Mouse (Mus musculus) ES-E14 (cell line): ENCODE results near the gene Gramd1b. TPM values are rescaled to one million over a fixed set of nuclear protein-coding genes. Genes with fewer than 3 reads are reported as not detected.

Experiments used
- DNase-seq: peaks from one replicate; pipeline ENCODE4 v3.0.0-alpha.2; 2013; ENCODE audit warnings: low read depth, low spot score
- H3K27ac ChIP-seq: 2 replicates; pipeline ENCODE4 v1.5.1; 2012; ENCODE audit warnings: low read depth, mild to moderate bottlenecking, low read length, moderate library complexity, mixed read lengths; ENCODE audit not compliant: poor library complexity, insufficient read depth, severe bottlenecking
- H3K36me3 ChIP-seq: 2 replicates; pipeline ENCODE4 v1.6.1; 2012; ENCODE audit warnings: mild to moderate bottlenecking, low read length, moderate library complexity, mixed read lengths; ENCODE audit not compliant: control insufficient read depth, poor library complexity, insufficient read depth, severe bottlenecking
- H3K4me1 ChIP-seq, 2 experiments: fragments of 150-350 bp in 1 of 2; sonication (generic) in 1 of 2; 2 replicates each; pipeline ENCODE4 v1.6.1; 2012; ENCODE audit warnings: low read length in 2 of 2, mild to moderate bottlenecking in 1 of 2, mixed read lengths in 1 of 2; ENCODE audit not compliant: control insufficient read depth in 2 of 2, insufficient read depth in 2 of 2, poor library complexity in 1 of 2
- H3K4me3 ChIP-seq, 2 experiments: fragments of 150-350 bp in 1 of 2; sonication (generic) in 1 of 2; 2 replicates each; pipeline ENCODE4 v1.5.1; 2012; ENCODE audit warnings: low read length in 2 of 2, low read depth in 1 of 2, mild to moderate bottlenecking in 1 of 2, mixed read lengths in 1 of 2; ENCODE audit not compliant: insufficient read depth in 1 of 2, poor library complexity in 1 of 2, severe bottlenecking in 1 of 2
- H3K9ac ChIP-seq: 2 replicates; pipeline ENCODE4 v1.6.1; 2012; ENCODE audit warnings: low read depth, mild to moderate bottlenecking, low read length, mixed read lengths; ENCODE audit not compliant: poor library complexity, insufficient read depth, severe bottlenecking
- H3K9me3 ChIP-seq: fragments of 150-350 bp; sonication (generic); 2 replicates; pipeline ENCODE4 v1.6.1; 2012; ENCODE audit warnings: low read depth, mild to moderate bottlenecking, low read length; ENCODE audit not compliant: control insufficient read depth, insufficient read depth
- CHD2 ChIP-seq: IDR thresholded peaks from 2 replicates; pipeline ENCODE4 v1.6.1; 2014; ENCODE audit warnings: mild to moderate bottlenecking, low read depth, low read length, inconsistent platforms
- HCFC1 ChIP-seq: IDR thresholded peaks from 2 replicates; pipeline ENCODE4 v1.6.1; 2012; ENCODE audit warnings: low read length, inconsistent platforms, borderline replicate concordance; ENCODE audit not compliant: insufficient read depth
- MAFK ChIP-seq: IDR thresholded peaks from 2 replicates; pipeline ENCODE4 v1.6.1; 2014; ENCODE audit warnings: mild to moderate bottlenecking, low read depth, low read length, inconsistent platforms; ENCODE audit not compliant: insufficient read depth
- ZC3H11A ChIP-seq: IDR thresholded peaks from 2 replicates; pipeline ENCODE4 v1.6.1; 2012; ENCODE audit warnings: low read depth, mild to moderate bottlenecking, inconsistent platforms, low read length, borderline replicate concordance
- ZNF384 ChIP-seq: IDR thresholded peaks from 2 replicates; pipeline ENCODE4 v1.6.1; 2012; ENCODE audit warnings: low read depth, low read length, inconsistent platforms
- in situ Hi-C, 2 experiments: fragments of 600-800 bp; cut with MboI; formaldehyde crosslinking; loops; one replicate each; pipeline ENCODE4 v1.15.1; 2025; ENCODE audit warnings: low sequenced_read_pairs in 2 of 2, inconsistent platforms in 1 of 2; ENCODE audit not compliant: unreplicated experiment in 2 of 2
- total RNA-seq: library from RNA; depleted of rRNA; stranded (reverse); fragments of 300-350 nt; gene quantifications from 2 replicates; pipeline ENCODE4 v1.2.3, GENCODE M21; 2012

Gene Gramd1b
- total RNA-seq, 1 experiment = 24.1 TPM

- TF ChIP-seq CHD2 (no peak), ZNF384 (no peak), MAFK (no peak), HCFC1 (no peak), ZC3H11A (no peak)
- Histone ChIP-seq H3K9ac (no peak overlapping the region), H3K36me3 (no peaks in the 10 kb centered on the region), H3K9me3 (no peaks in the 10 kb centered on the region), H3K4me3 (peak overlapping the region in 1 of 2 experiments; percentile 75; a peak in 1 of 4 replicates), H3K4me1 (peaks cover 0 to 7% of the 10 kb centered on the region in 2 experiments; a peak in 1 of 4 replicates), H3K27ac (no peak overlapping the region)
- in situ Hi-C loops = no loop called here
- DNase-seq = no peak
Observed at GRCm38 (mm10) chr9:40268040-40268747, 263.0 kb downstream of the Gramd1b start.

GRCm38 (mm10) chr9:40263874-40264273, 267.3 kb downstream of the Gramd1b start:
- peaks cover 0 to 5% of the 10 kb centered on the region in 2 experiments; a peak in 1 of 4 replicates for H3K4me1 ChIP-seq
- no peak for DNase-seq
- in situ Hi-C loops = no loop called here
- no peaks in the 10 kb centered on the region for H3K36me3 ChIP-seq
- no peaks in the 10 kb centered on the region for H3K9me3 ChIP-seq
- TF ChIP-seq MAFK (no peak), ZNF384 (no peak), CHD2 (no peak), ZC3H11A (no peak), HCFC1 (no peak)
- no peak overlapping the region for H3K27ac ChIP-seq
- H3K4me3 ChIP-seq = no peak overlapping the region
- no peak overlapping the region for H3K9ac ChIP-seq

- no peak for DNase-seq
- H3K4me3 ChIP-seq = no peak overlapping the region
- TF ChIP-seq HCFC1 (no peak), MAFK (no peak), ZNF384 (no peak), CHD2 (no peak)
- no peak overlapping the region for H3K9ac ChIP-seq
- no peaks in the 10 kb centered on the region for H3K9me3 ChIP-seq
- in situ Hi-C loops = no loop called here
- H3K36me3 ChIP-seq = no peaks in the 10 kb centered on the region
- H3K27ac ChIP-seq = no peak overlapping the region
- H3K4me1 ChIP-seq = no peaks in the 10 kb centered on the region
Observed at GRCm38 (mm10) chr9:40252459-40252858, 278.7 kb downstream of the Gramd1b start.

- Histone ChIP-seq H3K27ac (no peak overlapping the region), H3K36me3 (no peaks in the 10 kb centered on the region), H3K9me3 (no peaks in the 10 kb centered on the region), H3K4me1 (0 out of 4 replicates have a peak, but pooled peaks cover 0 to 2% of the 10 kb centered on the region in 2 experiments), H3K4me3 (no peak overlapping the region), H3K9ac (no peak overlapping the region)
- no peak for DNase-seq
- in situ Hi-C loops = no loop called here
- no peak for TF ChIP-seq ZC3H11A
- no peak for TF ChIP-seq CHD2
- no peak for TF ChIP-seq ZNF384
- TF ChIP-seq HCFC1 = no peak
- no peak for TF ChIP-seq MAFK
Observed at GRCm38 (mm10) chr9:40249106-40249505, 282.1 kb downstream of the Gramd1b start.
